In genomic region chr16:38164811-38165591, GRCm38 (mm10) we compare ENCODE assay signal across 19 mouse cellular contexts.
A peak's percentile ranks its signal among the peaks of the same experiment; 100 is the strongest.
DNase-seq lines count a peak whose midpoint lies in the region; ATAC-seq lines count a peak whose summit lies in the region.
"Had no signal": no experiment of that assay in that cellular context is flagged by ENCODE, and none has a peak within 500 bp of the region (broad histone marks: within the 10 kb centered on the region; RNA-seq: fewer than 3 reads in every experiment).

No protein-coding gene starts in this region.

- no peak overlapping the region for H3K27ac ChIP-seq in hindbrain, embryonic 12.5 days
- no peak overlapping the region for H3K27ac ChIP-seq in hindbrain, embryonic 10.5 days
- no peak overlapping the region for H3K27ac ChIP-seq in midbrain, embryonic 16.5 days (ENCODE audit: low read length)
- H3K27ac ChIP-seq in midbrain, embryonic 11.5 days (ENCODE audit: low read depth, low read length), result no peak overlapping the region
- H3K27ac ChIP-seq: embryonic facial prominence, embryonic 12.5 days; heart, adult 2 months; heart, embryonic 15.5 days had no signal

- ATAC-seq in hindbrain, embryonic 12.5 days (ENCODE audit: low FRiP score), result peak; percentile 60; the same call in 1 of the 2 replicates
- ATAC-seq in midbrain, embryonic 16.5 days, result peak; percentile 18; the same call in 1 of the 2 replicates
- ATAC-seq in midbrain, embryonic 11.5 days (ENCODE audit: low FRiP score), result no peak

- no peaks in the 10 kb centered on the region for H3K27me3 ChIP-seq in hindbrain, embryonic 12.5 days
- H3K27me3 ChIP-seq in hindbrain, embryonic 10.5 days (ENCODE audit: insufficient read depth, poor library complexity, severe bottlenecking), result no peaks in the 10 kb centered on the region
- H3K27me3 ChIP-seq in midbrain, embryonic 16.5 days (ENCODE audit: control insufficient read depth, insufficient read depth, low read depth, low read length), result no peaks in the 10 kb centered on the region
- H3K27me3 ChIP-seq in midbrain, embryonic 11.5 days (ENCODE audit: control insufficient read depth, insufficient read depth, low read length), result no peaks in the 10 kb centered on the region
- H3K27me3 ChIP-seq: embryonic facial prominence, embryonic 12.5 days; heart, embryonic 15.5 days had no signal

- H3K36me3 ChIP-seq in hindbrain, embryonic 12.5 days, result no peaks in the 10 kb centered on the region
- H3K36me3 ChIP-seq in hindbrain, embryonic 10.5 days, result peaks cover 17% of the 10 kb centered on the region; the same call in 1 of the 2 replicates
- no peaks in the 10 kb centered on the region for H3K36me3 ChIP-seq in midbrain, embryonic 16.5 days (ENCODE audit: control insufficient read depth, insufficient read depth, low read length)
- H3K36me3 ChIP-seq in midbrain, embryonic 11.5 days (ENCODE audit: control insufficient read depth, insufficient read depth, low read length), result no peaks in the 10 kb centered on the region
- H3K36me3 ChIP-seq: heart, embryonic 15.5 days had no signal

- no peaks in the 10 kb centered on the region for H3K9me3 ChIP-seq in hindbrain, embryonic 12.5 days (replicated peaks)
- H3K9me3 ChIP-seq in hindbrain, embryonic 10.5 days, result no peaks in the 10 kb centered on the region
- no peaks in the 10 kb centered on the region for H3K9me3 ChIP-seq in midbrain, embryonic 16.5 days (replicated peaks; ENCODE audit: control insufficient read depth, low read length, poor library complexity, severe bottlenecking)
- no peaks in the 10 kb centered on the region for H3K9me3 ChIP-seq in midbrain, embryonic 11.5 days (ENCODE audit: control insufficient read depth, low read length)
- H3K9me3 ChIP-seq: embryonic facial prominence, embryonic 12.5 days; heart, embryonic 15.5 days had no signal

- no peak for DNase-seq in hindbrain, embryonic 10.5 days (ENCODE audit: low spot score)
- no peak for DNase-seq in midbrain, embryonic 11.5 days (ENCODE audit: low spot score, missing footprints)
- DNase-seq in ES-CJ7 (ENCODE audit: low read depth, low spot score) (peak; percentile 36), ZHBTc4 (ENCODE audit: low read depth, low spot score) (peak; percentile 62)
- DNase-seq in left cerebral cortex, adult 11 months (ENCODE audit: low spot score), result no peak
- DNase-seq: adrenal gland, postnatal 10 days; cerebellum, adult 11 months; cerebellum, adult 9-10 months; cerebellum, postnatal 25 days; gastrocnemius, postnatal 14 days; heart, adult 2 months; heart, postnatal 14 days; kidney, adult 11 months; kidney, adult 9 months had no signal

- H3K9ac ChIP-seq in hindbrain, embryonic 12.5 days, result no peak overlapping the region
- no peak overlapping the region for H3K9ac ChIP-seq in midbrain, embryonic 16.5 days (ENCODE audit: low read depth, low read length)
- no peak overlapping the region for H3K9ac ChIP-seq in midbrain, embryonic 11.5 days (ENCODE audit: low read length)
- H3K9ac ChIP-seq: embryonic facial prominence, embryonic 12.5 days; heart, embryonic 15.5 days had no signal

- H3K4me1 ChIP-seq in hindbrain, embryonic 12.5 days, result no peaks in the 10 kb centered on the region
- no peaks in the 10 kb centered on the region for H3K4me1 ChIP-seq in hindbrain, embryonic 10.5 days (replicated peaks)
- H3K4me1 ChIP-seq in midbrain, embryonic 16.5 days (ENCODE audit: control insufficient read depth, insufficient read depth, low read length), result peaks cover 5% of the 10 kb centered on the region
- H3K4me1 ChIP-seq in midbrain, embryonic 11.5 days (ENCODE audit: control insufficient read depth, insufficient read depth, low read length), result no peaks in the 10 kb centered on the region
- H3K4me1 ChIP-seq: embryonic facial prominence, embryonic 12.5 days had no signal

- no peak overlapping the region for H3K4me2 ChIP-seq in hindbrain, embryonic 12.5 days (replicated peaks)
- H3K4me2 ChIP-seq in midbrain, embryonic 16.5 days (ENCODE audit: low read length), result no peak overlapping the region
- H3K4me2 ChIP-seq in midbrain, embryonic 11.5 days, result no peak overlapping the region
- H3K4me2 ChIP-seq: embryonic facial prominence, embryonic 12.5 days; heart, embryonic 11.5 days; heart, embryonic 15.5 days had no signal

- H3K4me3 ChIP-seq in hindbrain, embryonic 12.5 days, result no peak overlapping the region
- no peak overlapping the region for H3K4me3 ChIP-seq in hindbrain, embryonic 10.5 days
- H3K4me3 ChIP-seq in midbrain, embryonic 16.5 days (ENCODE audit: low read depth, low read length), result no peak overlapping the region
- H3K4me3 ChIP-seq in midbrain, embryonic 11.5 days (ENCODE audit: low read depth, low read length), result no peak overlapping the region
- H3K4me3 ChIP-seq: embryonic facial prominence, embryonic 12.5 days; heart, adult 2 months; heart, embryonic 15.5 days had no signal

- WGBS in hindbrain, embryonic 12.5 days, result 93% methylated on average over 7 of the region's 7 CpGs
- 93% methylated on average over 7 of the region's 7 CpGs for WGBS in hindbrain, embryonic 10.5 days
- WGBS in midbrain, embryonic 16.5 days, result 94% methylated on average over 7 of the region's 7 CpGs
- WGBS in midbrain, embryonic 11.5 days, result 94% methylated on average over 7 of the region's 7 CpGs

Comparison
In these comparisons a context has a peak if more than half of its experiments do, and no peak if none do; other contexts are left out.
1. DNase-seq: peak in ES-CJ7 (single experiment) and ZHBTc4 (single experiment); none in hindbrain, embryonic 10.5 days (single experiment), midbrain, embryonic 11.5 days (single experiment) and left cerebral cortex, adult 11 months (single experiment).